Mouse (Mus musculus) olfactory bulb, adult 2 months (tissue): ENCODE results near the gene Tmco5. TPM values are rescaled to one million over a fixed set of nuclear protein-coding genes. Genes with fewer than 3 reads are reported as not detected.

ENCODE experiments used
- H3K27ac ChIP-seq: fragments of 200-500 bp; 2 replicates; pipeline ENCODE4 v1.5.1; 2012; ENCODE audit warnings: low read depth, low read length; ENCODE audit not compliant: insufficient read depth
- H3K4me1 ChIP-seq: fragments of 200-500 bp; 2 replicates; pipeline ENCODE4 v1.6.1; 2012; ENCODE audit warnings: low read length; ENCODE audit not compliant: control insufficient read depth, insufficient read depth
- H3K4me3 ChIP-seq: fragments of 200-500 bp; 2 replicates; pipeline ENCODE4 v1.5.1; 2012; ENCODE audit warnings: mild to moderate bottlenecking, low read depth, low read length, moderate library complexity; ENCODE audit not compliant: insufficient read depth
- CTCF ChIP-seq: fragments of 200-500 bp; IDR thresholded peaks from 2 replicates; pipeline ENCODE4 v1.5.1; 2012; ENCODE audit warnings: low read depth, mild to moderate bottlenecking, low read length, moderate library complexity; ENCODE audit not compliant: insufficient read depth
- POLR2A ChIP-seq: fragments of 200-500 bp; IDR thresholded peaks from 2 replicates; pipeline ENCODE4 v1.6.1; 2012; ENCODE audit warnings: mild to moderate bottlenecking, low read depth, low read length, moderate library complexity; ENCODE audit not compliant: insufficient read depth
- WGBS: fragments of 180-500 bp; shearing (Covaris S2); methylation state at CpG from one replicate; pipeline ENCODE4 v1.1.7; 2018; 5-methylcytosine and 5-hydroxymethylcytosine counted together
- polyA plus RNA-seq: library from polyadenylated mRNA; stranded (reverse); fragments of >200 nt; gene quantifications from 2 replicates; pipeline ENCODE4 v1.2.4, GENCODE M21; 2012; ENCODE audit warnings: low replicate concordance; ENCODE audit not compliant: missing spikeins, insufficient read depth, insufficient read length

Gene Tmco5
- polyA plus RNA-seq, 1 experiment: not detected

DNA sequence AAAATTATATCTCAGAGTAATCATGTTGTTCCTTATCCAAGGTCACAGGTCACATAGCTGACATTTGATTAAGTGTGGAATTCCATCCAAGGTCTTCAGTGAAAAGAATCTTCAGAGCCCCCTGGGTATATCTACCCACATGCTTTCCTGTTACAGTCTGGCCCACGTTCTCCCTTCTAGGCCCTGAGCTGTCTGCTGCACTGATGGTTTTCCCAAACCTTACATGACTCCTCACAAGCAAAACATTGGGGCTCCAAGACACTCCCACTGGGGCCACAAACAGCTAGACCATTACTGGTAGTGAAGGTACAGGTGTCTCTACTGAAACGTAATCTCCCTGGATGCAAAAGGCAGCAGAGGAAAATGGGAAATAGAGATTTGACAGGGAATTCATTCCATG lies 57.9 kb downstream of the Tmco5 start:
- no peak for TF ChIP-seq CTCF
- no peak for TF ChIP-seq POLR2A
- Histone ChIP-seq H3K4me1 (no peaks in the 10 kb centered on the region), H3K4me3 (no peak overlapping the region), H3K27ac (no peak overlapping the region)
- 89% methylated on average over 2 of the region's 2 CpGs for WGBS

DNA sequence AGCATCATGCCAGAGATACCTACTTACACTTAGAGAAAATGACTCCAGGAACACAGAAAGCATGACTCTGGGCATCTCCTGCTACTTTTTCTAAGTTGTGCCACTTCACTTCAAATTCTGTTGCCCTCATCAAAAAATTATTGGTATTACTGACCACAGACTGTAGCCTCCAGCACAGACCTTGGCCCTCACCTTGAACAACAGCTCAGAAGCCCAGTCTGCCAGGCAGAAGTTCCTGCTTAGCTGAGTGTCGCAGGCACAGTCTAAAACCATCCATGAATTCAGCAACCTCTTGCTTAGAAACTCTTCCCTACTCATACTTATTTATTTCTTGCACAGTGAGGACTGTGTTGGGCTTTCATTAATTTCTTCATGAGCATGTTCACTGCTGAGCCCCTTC lies 58.7 kb downstream of the Tmco5 start:
- Histone ChIP-seq H3K4me3 (no peak overlapping the region), H3K27ac (no peak overlapping the region), H3K4me1 (no peaks in the 10 kb centered on the region)
- TF ChIP-seq POLR2A (no peak), CTCF (no peak)
- WGBS: 96% methylated on average over 1 of the region's 1 CpGs

DNA sequence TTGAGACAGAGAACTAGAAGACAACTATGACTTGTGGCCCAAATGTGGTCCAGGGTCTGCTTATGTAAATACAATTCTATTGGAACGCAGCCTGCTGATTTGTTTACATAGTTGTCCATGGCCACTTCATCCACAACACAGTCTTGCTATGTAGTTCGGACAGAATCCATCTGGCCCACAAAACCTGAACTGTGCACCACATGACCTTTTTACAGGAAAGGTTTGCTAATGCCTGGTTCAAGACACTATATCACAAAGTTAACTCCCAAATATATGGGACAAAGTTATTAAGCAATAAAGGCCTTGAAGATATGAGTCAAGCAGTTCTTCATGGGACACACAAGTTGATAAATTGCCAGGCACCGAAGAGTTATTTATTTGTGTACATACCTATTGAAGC lies 63.3 kb downstream of the Tmco5 start:
- H3K4me1 ChIP-seq: no peaks in the 10 kb centered on the region
- no peak overlapping the region for H3K27ac ChIP-seq
- no peak overlapping the region for H3K4me3 ChIP-seq
- TF ChIP-seq CTCF (no peak), POLR2A (no peak)
- WGBS: 97% methylated on average over 3 of the region's 3 CpGs

Other genes starting within 250 kb of the Tmco5 start
- gene Spred1, start 242.7 kb downstream of the Tmco5 start, polyA plus RNA-seq: 67.2 and 101 TPM in 2 replicates